Mouse (Mus musculus): Measurements from ENCODE around the gene Tm2d3. TPM values are rescaled to one million over a fixed set of nuclear protein-coding genes. Genes with fewer than 3 reads are reported as not detected.

The Tm2d3 gene
- total RNA-seq (2017), result 24.1 to 61.5 TPM (median 39.1 TPM) in 3 replicates

- no peak for ATAC-seq (replicated peaks; ENCODE audit: insufficient number of reproducible peaks, low FRiP score, low TSS enrichment, poor library complexity, severe bottlenecking)
Measured at GRCm38 (mm10) chr7:65690869-65691268, at the start of gene Tm2d3. Tm2d3 (plus strand) TSS chr7:65691169.

GRCm38 (mm10) chr7:65642371-65643304, 48.3 kb upstream of the Tm2d3 start:
- ATAC-seq (replicated peaks; ENCODE audit: insufficient number of reproducible peaks, low FRiP score, low TSS enrichment, poor library complexity, severe bottlenecking), result no peak

GRCm38 (mm10) chr7:65643861-65644421, 47.0 kb upstream of the Tm2d3 start:
- no peak for ATAC-seq (replicated peaks; ENCODE audit: insufficient number of reproducible peaks, low FRiP score, low TSS enrichment, poor library complexity, severe bottlenecking)

- peak; percentile 95 for ATAC-seq (replicated peaks; ENCODE audit: insufficient number of reproducible peaks, low FRiP score, low TSS enrichment, poor library complexity, severe bottlenecking)
Measured at GRCm38 (mm10) chr7:65644643-65645351, 46.2 kb upstream of the Tm2d3 start, which contains the start of gene Tarsl2. Tarsl2 (plus strand) TSS chr7:65644898.

- no peak for ATAC-seq (replicated peaks; ENCODE audit: insufficient number of reproducible peaks, low FRiP score, low TSS enrichment, poor library complexity, severe bottlenecking)
Measured at GRCm38 (mm10) chr7:65645996-65646395, 45.0 kb upstream of the Tm2d3 start.

- no peak for ATAC-seq (replicated peaks; ENCODE audit: insufficient number of reproducible peaks, low FRiP score, low TSS enrichment, poor library complexity, severe bottlenecking)
Measured at GRCm38 (mm10) chr7:65650662-65651061, 40.3 kb upstream of the Tm2d3 start.

GRCm38 (mm10) chr7:65657490-65658120, 33.4 kb upstream of the Tm2d3 start:
- ATAC-seq (replicated peaks; ENCODE audit: insufficient number of reproducible peaks, low FRiP score, low TSS enrichment, poor library complexity, severe bottlenecking), result no peak

- no peak for ATAC-seq (replicated peaks; ENCODE audit: insufficient number of reproducible peaks, low FRiP score, low TSS enrichment, poor library complexity, severe bottlenecking)
Measured at GRCm38 (mm10) chr7:65663225-65663790, 27.7 kb upstream of the Tm2d3 start.

GRCm38 (mm10) chr7:65663886-65664285, 27.1 kb upstream of the Tm2d3 start:
- no peak for ATAC-seq (replicated peaks; ENCODE audit: insufficient number of reproducible peaks, low FRiP score, low TSS enrichment, poor library complexity, severe bottlenecking)

GRCm38 (mm10) chr7:65667491-65667890, 23.5 kb upstream of the Tm2d3 start:
- ATAC-seq (replicated peaks; ENCODE audit: insufficient number of reproducible peaks, low FRiP score, low TSS enrichment, poor library complexity, severe bottlenecking), result no peak

GRCm38 (mm10) chr7:65678050-65678449, 12.9 kb upstream of the Tm2d3 start:
- ATAC-seq (replicated peaks; ENCODE audit: insufficient number of reproducible peaks, low FRiP score, low TSS enrichment, poor library complexity, severe bottlenecking), result no peak

- ATAC-seq (replicated peaks; ENCODE audit: insufficient number of reproducible peaks, low FRiP score, low TSS enrichment, poor library complexity, severe bottlenecking), result no peak
Measured at GRCm38 (mm10) chr7:65678900-65679595, 11.9 kb upstream of the Tm2d3 start.

GRCm38 (mm10) chr7:65681166-65681565, 9.8 kb upstream of the Tm2d3 start:
- ATAC-seq (replicated peaks; ENCODE audit: insufficient number of reproducible peaks, low FRiP score, low TSS enrichment, poor library complexity, severe bottlenecking), result no peak

GRCm38 (mm10) chr7:65684256-65684835, 6.6 kb upstream of the Tm2d3 start:
- ATAC-seq (replicated peaks; ENCODE audit: insufficient number of reproducible peaks, low FRiP score, low TSS enrichment, poor library complexity, severe bottlenecking), result no peak

GRCm38 (mm10) chr7:65686664-65687063, 4.3 kb upstream of the Tm2d3 start:
- no peak for ATAC-seq (replicated peaks; ENCODE audit: insufficient number of reproducible peaks, low FRiP score, low TSS enrichment, poor library complexity, severe bottlenecking)

GRCm38 (mm10) chr7:65691929-65692605, 1.1 kb downstream of the Tm2d3 start:
- no peak for ATAC-seq (replicated peaks; ENCODE audit: insufficient number of reproducible peaks, low FRiP score, low TSS enrichment, poor library complexity, severe bottlenecking)

- ATAC-seq (replicated peaks; ENCODE audit: insufficient number of reproducible peaks, low FRiP score, low TSS enrichment, poor library complexity, severe bottlenecking), result peak; percentile 9; the same call in 1 of the 2 replicates
Measured at GRCm38 (mm10) chr7:65692883-65693282, 1.9 kb downstream of the Tm2d3 start.

Data from monocyte, adult 5-6 weeks (primary cell).